Mouse (Mus musculus): ENCODE results near the gene Zbtb16. TPM values are rescaled to one million over a fixed set of nuclear protein-coding genes. Genes with fewer than 3 reads are reported as not detected.

Zbtb16 gene
- polyA plus RNA-seq, 1 experiment from 2014 or later: 0.57 TPM

DNA sequence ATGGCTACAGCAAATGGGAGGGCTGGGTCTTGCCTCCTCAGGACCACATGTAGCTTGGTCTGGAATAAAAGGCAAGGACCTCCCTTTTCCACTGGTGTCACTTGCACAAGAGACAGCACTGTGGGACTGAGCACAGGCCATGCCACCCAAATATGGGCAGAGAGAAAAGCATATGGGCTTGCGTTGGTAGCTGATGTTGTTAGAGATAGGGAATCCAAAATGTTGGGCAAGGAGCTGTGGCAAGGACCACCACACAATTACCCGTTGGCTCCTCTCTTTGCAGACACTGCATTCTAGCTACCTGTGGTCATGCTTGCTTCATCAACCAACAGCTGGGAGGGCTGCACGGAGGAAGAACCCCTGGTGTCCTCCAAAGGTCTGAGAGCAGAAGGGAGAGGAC, 169.3 kb downstream of the Zbtb16 start:
- H3K27me3 ChIP-seq (ENCODE audit: control insufficient read depth, insufficient read depth, low read length): peaks cover 9% of the 10 kb centered on the region
- H3K9ac ChIP-seq (ENCODE audit: low read depth, low read length): no peak overlapping the region
- H3K36me3 ChIP-seq (ENCODE audit: control insufficient read depth, insufficient read depth, low read length): no peaks in the 10 kb centered on the region
- no peak for ATAC-seq (replicated peaks; ENCODE audit: insufficient number of reproducible peaks, low FRiP score, low TSS enrichment)
- no peaks in the 10 kb centered on the region for H3K4me1 ChIP-seq (ENCODE audit: control insufficient read depth, insufficient read depth, low read length)
- no peaks in the 10 kb centered on the region for H3K9me3 ChIP-seq (replicated peaks; ENCODE audit: control insufficient read depth, low read length)
- H3K4me3 ChIP-seq (ENCODE audit: low read depth, low read length): no peak overlapping the region
- WGBS (ENCODE audit: insufficient replicate concordance): 81% methylated on average over 3 of the region's 3 CpGs
- no peak overlapping the region for H3K27ac ChIP-seq (ENCODE audit: low read depth, low read length)
- H3K4me2 ChIP-seq: no peak overlapping the region

DNA sequence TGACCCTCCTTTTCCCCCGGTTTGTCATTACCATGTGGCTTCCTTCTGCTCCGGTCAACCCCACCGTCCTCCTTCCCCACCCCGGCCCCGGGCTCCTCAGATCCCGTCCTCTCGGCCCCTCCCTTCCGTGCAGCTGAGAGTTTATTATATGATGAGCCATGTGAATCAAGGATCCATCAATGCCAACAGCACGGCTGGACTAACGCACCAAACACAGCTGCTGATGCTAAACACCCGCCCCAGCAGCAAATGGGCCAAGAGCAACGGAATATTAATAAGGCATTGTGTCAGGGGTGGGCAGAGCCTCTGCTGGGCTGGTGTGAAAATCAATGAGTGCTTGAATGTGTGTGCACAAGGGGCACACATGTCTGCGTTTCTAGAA, 173.0 kb downstream of the Zbtb16 start:
- no peak for ATAC-seq (replicated peaks; ENCODE audit: insufficient number of reproducible peaks, low FRiP score, low TSS enrichment)
- no peak overlapping the region for H3K27ac ChIP-seq (ENCODE audit: low read depth, low read length)
- H3K4me2 ChIP-seq: no peak overlapping the region
- H3K36me3 ChIP-seq (ENCODE audit: control insufficient read depth, insufficient read depth, low read length): no peaks in the 10 kb centered on the region
- peaks cover 9% of the 10 kb centered on the region for H3K27me3 ChIP-seq (ENCODE audit: control insufficient read depth, insufficient read depth, low read length)
- 65% methylated on average over 13 of the region's 13 CpGs for WGBS (ENCODE audit: insufficient replicate concordance)
- H3K4me1 ChIP-seq (ENCODE audit: control insufficient read depth, insufficient read depth, low read length): no peaks in the 10 kb centered on the region
- no peaks in the 10 kb centered on the region; the same call in 1 of the 2 replicates for H3K9me3 ChIP-seq (replicated peaks; ENCODE audit: control insufficient read depth, low read length)
- H3K9ac ChIP-seq (ENCODE audit: low read depth, low read length): no peak overlapping the region
- H3K4me3 ChIP-seq (ENCODE audit: low read depth, low read length): no peak overlapping the region

DNA sequence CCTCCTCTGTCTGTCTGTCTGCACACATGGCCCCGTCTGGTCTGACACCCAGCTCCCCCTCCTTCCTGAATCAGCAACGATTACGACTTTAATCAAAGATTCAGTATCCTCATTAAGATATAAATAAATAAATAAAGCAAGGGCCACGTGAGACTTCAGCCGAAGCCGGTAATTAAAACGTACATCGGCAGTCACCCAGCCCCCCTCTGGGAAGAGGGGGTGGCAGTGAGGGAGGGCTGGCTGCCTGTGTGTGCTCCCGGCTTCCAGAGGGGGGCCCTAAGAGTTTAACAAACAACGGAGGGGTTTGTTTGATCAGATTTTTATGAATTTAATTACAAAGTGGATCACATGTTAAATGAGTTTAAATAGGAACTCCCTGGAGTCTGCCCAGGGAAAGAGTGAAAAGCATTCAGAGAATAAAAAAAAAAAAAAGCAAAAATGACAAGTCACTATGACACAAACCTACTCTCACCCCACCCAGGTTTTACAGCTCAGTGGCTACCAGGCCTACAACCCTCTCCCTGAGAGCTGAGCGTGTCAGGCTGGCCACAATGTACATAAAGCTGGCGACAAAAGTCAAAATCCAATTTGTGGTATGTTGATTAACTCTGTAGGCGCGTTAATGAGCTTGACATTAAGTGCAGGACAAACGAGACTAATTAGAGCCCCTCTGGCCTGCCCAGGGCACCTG, 173.5 kb downstream of the Zbtb16 start:
- Histone ChIP-seq H3K27ac (ENCODE audit: low read depth, low read length) (no peak overlapping the region), H3K27me3 (ENCODE audit: control insufficient read depth, insufficient read depth, low read length) (peaks cover 9% of the 10 kb centered on the region), H3K4me2 (no peak overlapping the region), H3K36me3 (ENCODE audit: control insufficient read depth, insufficient read depth, low read length) (no peaks in the 10 kb centered on the region), H3K9ac (ENCODE audit: low read depth, low read length) (no peak overlapping the region), H3K4me1 (ENCODE audit: control insufficient read depth, insufficient read depth, low read length) (no peaks in the 10 kb centered on the region), H3K4me3 (ENCODE audit: low read depth, low read length) (no peak overlapping the region), H3K9me3 (replicated peaks; ENCODE audit: control insufficient read depth, low read length) (no peaks in the 10 kb centered on the region; the same call in 1 of the 2 replicates)
- ATAC-seq (replicated peaks; ENCODE audit: insufficient number of reproducible peaks, low FRiP score, low TSS enrichment): no peak
- WGBS (ENCODE audit: insufficient replicate concordance): 42% methylated on average over 15 of the region's 15 CpGs

DNA sequence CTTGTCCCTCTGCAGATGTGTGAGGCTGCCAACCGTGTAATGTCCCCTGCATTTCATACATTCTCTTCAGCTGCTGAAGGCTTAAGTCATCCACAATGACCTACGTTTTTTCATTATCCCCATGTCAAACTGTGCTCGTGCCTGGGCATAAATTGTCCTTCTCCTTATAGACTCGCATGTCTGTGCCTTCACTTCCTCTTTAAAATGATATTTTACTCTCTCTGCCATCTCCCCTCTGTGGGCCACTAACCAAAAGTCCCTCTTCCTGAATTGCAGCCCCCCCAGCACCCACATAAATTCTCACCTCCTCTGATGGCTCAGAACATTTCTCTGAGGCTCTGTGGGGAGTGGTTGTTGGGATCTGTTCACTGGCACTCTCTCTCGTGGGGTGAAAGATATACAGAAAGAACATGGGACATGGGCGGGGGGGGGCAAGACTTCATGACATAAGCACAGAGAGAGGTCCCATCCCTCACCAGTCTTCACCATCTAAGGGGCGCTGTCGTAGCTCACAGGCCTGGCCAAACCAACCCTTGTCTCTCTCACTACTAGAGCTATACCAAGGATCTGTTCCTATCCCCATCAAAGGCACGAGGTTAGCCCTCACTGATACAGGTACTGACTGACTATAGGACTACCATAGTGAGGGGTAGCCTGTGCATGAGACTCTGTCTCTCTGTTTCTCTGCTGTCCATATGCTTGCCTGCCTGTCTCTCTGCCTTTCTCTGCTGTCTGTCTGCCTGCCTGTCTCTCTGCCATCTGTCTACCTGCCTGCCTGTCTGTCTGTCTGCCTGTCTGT, 174.6 kb downstream of the Zbtb16 start:
- Histone ChIP-seq H3K27ac (ENCODE audit: low read depth, low read length) (no peak overlapping the region), H3K4me3 (ENCODE audit: low read depth, low read length) (no peak overlapping the region), H3K36me3 (ENCODE audit: control insufficient read depth, insufficient read depth, low read length) (no peaks in the 10 kb centered on the region), H3K27me3 (ENCODE audit: control insufficient read depth, insufficient read depth, low read length) (peaks cover 9% of the 10 kb centered on the region), H3K4me1 (ENCODE audit: control insufficient read depth, insufficient read depth, low read length) (no peaks in the 10 kb centered on the region), H3K9me3 (replicated peaks; ENCODE audit: control insufficient read depth, low read length) (no peaks in the 10 kb centered on the region; the same call in 1 of the 2 replicates), H3K9ac (ENCODE audit: low read depth, low read length) (no peak overlapping the region), H3K4me2 (no peak overlapping the region)
- WGBS (ENCODE audit: insufficient replicate concordance): 73% methylated on average over 9 of the region's 9 CpGs
- no peak for ATAC-seq (replicated peaks; ENCODE audit: insufficient number of reproducible peaks, low FRiP score, low TSS enrichment)

DNA sequence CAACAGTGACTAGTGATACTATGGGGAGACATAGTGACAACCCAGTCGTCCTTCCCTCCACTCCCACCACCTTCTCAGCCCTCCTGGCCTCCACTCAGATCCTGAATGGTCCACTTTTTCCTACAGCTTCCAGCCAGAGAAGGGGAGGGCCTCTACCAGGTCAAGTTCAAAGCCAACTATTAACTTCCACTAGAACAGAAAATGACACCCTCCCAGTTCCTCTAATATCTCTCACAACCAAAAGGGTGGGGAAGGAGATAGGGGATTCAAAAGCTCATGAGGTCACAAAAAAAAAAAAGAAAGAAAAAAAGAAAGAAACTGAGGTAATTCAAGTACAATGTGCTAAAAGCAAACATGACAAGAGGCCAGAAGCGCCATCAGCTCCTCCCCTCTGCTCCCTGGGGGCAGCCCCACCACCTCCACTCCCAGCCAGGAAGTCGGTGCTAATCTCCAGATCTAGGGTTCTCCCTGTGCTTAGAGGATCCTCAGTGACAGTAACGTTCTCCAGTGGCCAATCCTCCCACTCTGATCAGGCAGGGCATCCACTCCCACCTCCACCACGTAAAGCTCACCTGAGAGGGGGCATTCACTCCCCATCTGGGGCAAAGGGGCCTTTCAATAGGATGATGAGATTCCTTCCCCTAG, 180.4 kb downstream of the Zbtb16 start:
- Histone ChIP-seq H3K4me1 (ENCODE audit: control insufficient read depth, insufficient read depth, low read length) (no peaks in the 10 kb centered on the region; the same call in 1 of the 2 replicates), H3K27ac (ENCODE audit: low read depth, low read length) (no peak overlapping the region), H3K4me3 (ENCODE audit: low read depth, low read length) (no peak overlapping the region), H3K9me3 (replicated peaks; ENCODE audit: control insufficient read depth, low read length) (no peaks in the 10 kb centered on the region; the same call in 1 of the 2 replicates), H3K4me2 (no peak overlapping the region), H3K27me3 (ENCODE audit: control insufficient read depth, insufficient read depth, low read length) (no peaks in the 10 kb centered on the region), H3K9ac (ENCODE audit: low read depth, low read length) (no peak overlapping the region), H3K36me3 (ENCODE audit: control insufficient read depth, insufficient read depth, low read length) (no peaks in the 10 kb centered on the region)
- 19% methylated on average over 5 of the region's 5 CpGs for WGBS (ENCODE audit: insufficient replicate concordance)
- ATAC-seq (replicated peaks; ENCODE audit: insufficient number of reproducible peaks, low FRiP score, low TSS enrichment): no peak

DNA sequence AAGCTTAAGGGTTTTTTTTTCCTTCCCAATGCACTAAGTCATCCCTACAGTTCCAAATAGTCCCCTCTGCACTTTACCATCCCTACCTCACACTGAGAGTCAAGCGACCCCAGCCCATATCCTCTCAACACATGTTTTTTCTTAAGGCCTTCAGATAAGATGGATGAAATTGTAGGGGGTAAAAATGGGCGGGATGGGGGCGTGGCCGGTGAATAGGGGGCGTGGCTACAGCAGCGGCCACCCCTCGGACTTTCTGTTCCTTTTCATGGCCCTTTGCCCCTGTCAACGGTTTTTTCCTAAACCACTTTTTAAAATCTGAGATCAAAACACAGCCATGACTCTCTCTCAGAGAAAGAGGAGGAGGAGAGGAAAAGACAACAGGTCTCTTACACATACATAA, 181.3 kb downstream of the Zbtb16 start:
- Histone ChIP-seq H3K4me1 (ENCODE audit: control insufficient read depth, insufficient read depth, low read length) (no peaks in the 10 kb centered on the region; the same call in 1 of the 2 replicates), H3K27ac (ENCODE audit: low read depth, low read length) (no peak overlapping the region), H3K9me3 (replicated peaks; ENCODE audit: control insufficient read depth, low read length) (no peaks in the 10 kb centered on the region; the same call in 1 of the 2 replicates), H3K4me2 (no peak overlapping the region), H3K36me3 (ENCODE audit: control insufficient read depth, insufficient read depth, low read length) (no peaks in the 10 kb centered on the region), H3K27me3 (ENCODE audit: control insufficient read depth, insufficient read depth, low read length) (no peaks in the 10 kb centered on the region), H3K4me3 (ENCODE audit: low read depth, low read length) (no peak overlapping the region), H3K9ac (ENCODE audit: low read depth, low read length) (no peak overlapping the region)
- 10% methylated on average over 8 of the region's 8 CpGs for WGBS (ENCODE audit: insufficient replicate concordance)
- no peak for ATAC-seq (replicated peaks; ENCODE audit: insufficient number of reproducible peaks, low FRiP score, low TSS enrichment)

DNA sequence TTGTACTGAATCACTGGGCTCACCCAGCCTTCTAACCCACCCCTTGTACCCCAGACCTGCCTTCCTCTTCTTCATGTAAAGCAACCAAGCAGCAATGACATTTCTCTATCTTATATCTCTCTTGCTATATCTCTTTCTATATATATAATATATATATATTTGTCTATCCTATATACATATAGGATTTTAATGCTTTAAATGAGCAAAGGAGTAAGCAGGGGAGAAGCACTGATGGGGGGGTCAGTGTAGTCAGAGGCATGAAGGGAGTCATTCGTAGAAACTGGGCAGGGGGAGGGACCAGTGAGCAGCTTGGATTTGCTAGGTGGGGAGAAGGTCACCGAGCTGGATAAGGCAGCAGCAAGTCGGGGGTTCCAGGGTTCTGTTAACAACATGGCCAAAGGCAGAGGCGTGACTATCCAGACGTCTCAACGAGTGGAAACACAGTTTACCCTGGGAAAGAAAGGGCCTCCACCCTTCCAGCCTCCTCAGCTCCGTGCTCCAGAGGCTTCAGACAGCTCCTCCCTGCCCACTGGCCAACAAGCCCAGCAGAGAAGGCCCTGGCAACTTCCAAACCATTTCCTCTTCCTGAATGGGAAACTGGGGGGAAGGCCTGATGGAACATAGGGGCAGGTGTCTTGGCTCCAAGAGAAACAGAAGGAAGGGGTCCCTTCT, 182.5 kb downstream of the Zbtb16 start:
- no peak overlapping the region for H3K4me3 ChIP-seq (ENCODE audit: low read depth, low read length)
- no peak overlapping the region for H3K27ac ChIP-seq (ENCODE audit: low read depth, low read length)

DNA sequence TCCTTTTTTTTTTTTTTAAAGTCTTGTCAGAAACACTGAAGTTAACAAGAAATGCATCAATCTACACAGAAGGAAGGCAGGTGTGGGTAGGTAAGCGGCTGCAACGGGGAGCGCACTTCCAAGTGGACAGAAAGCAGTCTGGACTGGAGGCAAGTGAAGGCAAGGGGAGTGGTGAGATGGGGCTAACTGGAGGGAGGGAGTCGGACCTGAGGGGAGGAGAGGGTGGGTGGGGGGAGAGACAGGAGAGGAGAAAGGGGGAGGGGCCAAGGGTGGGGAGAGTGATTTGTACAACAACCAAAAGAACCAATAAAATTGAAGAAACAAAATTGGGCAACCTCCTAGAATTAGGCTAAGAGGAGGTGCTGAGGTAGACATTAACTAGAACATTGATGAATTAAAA, 184.0 kb downstream of the Zbtb16 start:
- Histone ChIP-seq H3K36me3 (ENCODE audit: control insufficient read depth, insufficient read depth, low read length) (no peaks in the 10 kb centered on the region), H3K27ac (ENCODE audit: low read depth, low read length) (no peak overlapping the region), H3K4me1 (ENCODE audit: control insufficient read depth, insufficient read depth, low read length) (peaks cover 4% of the 10 kb centered on the region; the same call in 1 of the 2 replicates), H3K4me3 (ENCODE audit: low read depth, low read length) (no peak overlapping the region), H3K4me2 (no peak overlapping the region), H3K9me3 (replicated peaks; ENCODE audit: control insufficient read depth, low read length) (no peaks in the 10 kb centered on the region), H3K9ac (ENCODE audit: low read depth, low read length) (no peak overlapping the region), H3K27me3 (ENCODE audit: control insufficient read depth, insufficient read depth, low read length) (peaks cover 8% of the 10 kb centered on the region)
- 61% methylated on average over 4 of the region's 4 CpGs for WGBS (ENCODE audit: insufficient replicate concordance)
- ATAC-seq (replicated peaks; ENCODE audit: insufficient number of reproducible peaks, low FRiP score, low TSS enrichment): no peak

More for the DNA sequence above, 182.5 kb downstream of the Zbtb16 start:
- H3K4me2 ChIP-seq: no peak overlapping the region
- no peaks in the 10 kb centered on the region for H3K27me3 ChIP-seq (ENCODE audit: control insufficient read depth, insufficient read depth, low read length)
- no peaks in the 10 kb centered on the region for H3K9me3 ChIP-seq (replicated peaks; ENCODE audit: control insufficient read depth, low read length)
- H3K9ac ChIP-seq (ENCODE audit: low read depth, low read length): no peak overlapping the region
- 40% methylated on average over 7 of the region's 7 CpGs for WGBS (ENCODE audit: insufficient replicate concordance)
- no peaks in the 10 kb centered on the region for H3K36me3 ChIP-seq (ENCODE audit: control insufficient read depth, insufficient read depth, low read length)
- peaks cover 4% of the 10 kb centered on the region; the same call in 1 of the 2 replicates for H3K4me1 ChIP-seq (ENCODE audit: control insufficient read depth, insufficient read depth, low read length)
- ATAC-seq (replicated peaks; ENCODE audit: insufficient number of reproducible peaks, low FRiP score, low TSS enrichment): no peak

Measured in heart, embryonic 11.5 days (tissue).